Mouse (Mus musculus): Measurements from ENCODE around the gene Syce3.

Syce3 gene

GRCm38 (mm10) chr15:89372536-89372935, 37.8 kb downstream of the Syce3 start:
- no peak for DNase-seq (ENCODE audit: low spot score)

- DNase-seq (ENCODE audit: low spot score), result no peak
These were observed 38.2 kb downstream of the Syce3 start for GRCm38 (mm10) chr15:89372068-89372467.

- no peak for DNase-seq (ENCODE audit: low spot score)
These were observed 45.2 kb downstream of the Syce3 start for GRCm38 (mm10) chr15:89365141-89365551.

GRCm38 (mm10) chr15:89363051-89363450, 47.3 kb downstream of the Syce3 start:
- DNase-seq (ENCODE audit: low spot score), result no peak

GRCm38 (mm10) chr15:89358784-89359183, 51.5 kb downstream of the Syce3 start:
- DNase-seq (ENCODE audit: low spot score), result no peak

GRCm38 (mm10) chr15:89356372-89356771, 53.9 kb downstream of the Syce3 start:
- peak; percentile 94 for DNase-seq (ENCODE audit: low spot score)

- DNase-seq (ENCODE audit: low spot score), result peak; percentile 99
These were observed 54.8 kb downstream of the Syce3 start, which contains the start of the genes Lmf2 and Ncaph2 for GRCm38 (mm10) chr15:89355241-89356187. Gene Lmf2 (minus strand): TSS chr15:89355659. Gene Ncaph2 (plus strand): TSS chr15:89355719.

GRCm38 (mm10) chr15:89354455-89354854, 55.8 kb downstream of the Syce3 start:
- DNase-seq (ENCODE audit: low spot score), result peak; percentile 18

GRCm38 (mm10) chr15:89353837-89354236, 56.5 kb downstream of the Syce3 start:
- no peak for DNase-seq (ENCODE audit: low spot score)

GRCm38 (mm10) chr15:89352795-89353194, 57.5 kb downstream of the Syce3 start:
- DNase-seq (ENCODE audit: low spot score), result no peak

- DNase-seq (ENCODE audit: low spot score), result no peak
These were observed 58.2 kb downstream of the Syce3 start for GRCm38 (mm10) chr15:89352054-89352453.

GRCm38 (mm10) chr15:89351302-89351701, 59.0 kb downstream of the Syce3 start:
- DNase-seq (ENCODE audit: low spot score), result no peak

GRCm38 (mm10) chr15:89350447-89350846, 59.9 kb downstream of the Syce3 start:
- no peak for DNase-seq (ENCODE audit: low spot score)

GRCm38 (mm10) chr15:89343325-89343724, 67.0 kb downstream of the Syce3 start:
- DNase-seq (ENCODE audit: low spot score), result no peak

- no peak for DNase-seq (ENCODE audit: low spot score)
These were observed 68.6 kb downstream of the Syce3 start for GRCm38 (mm10) chr15:89341678-89342077.

Measured in MN1 (cell line).